ENCODE assay signal across 12 mouse cellular contexts in the genomic region with DNA sequence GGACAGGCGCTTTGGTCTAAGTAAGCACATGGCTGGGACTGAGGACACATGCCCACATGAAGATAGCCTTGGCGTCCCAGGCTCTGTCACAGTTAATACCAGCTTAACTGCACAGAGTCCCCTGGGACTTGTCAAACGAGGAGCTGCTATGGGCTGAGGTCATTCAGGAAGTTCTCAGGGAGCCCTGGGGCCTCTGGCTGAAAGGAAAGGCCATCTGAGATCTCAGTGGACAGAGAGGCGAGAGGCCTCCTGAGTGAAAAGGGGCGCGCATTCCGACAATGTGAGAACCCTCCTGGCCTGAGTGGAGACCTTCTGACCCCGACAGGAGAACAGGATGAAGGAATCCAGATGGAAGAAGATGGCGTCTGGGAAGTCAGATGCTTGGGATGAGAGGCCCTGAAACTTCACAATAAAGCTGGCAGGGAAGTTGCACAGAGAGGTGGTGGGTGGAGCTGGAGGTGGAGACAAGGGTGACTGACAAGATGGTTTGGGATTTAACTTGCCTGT. TPM values are rescaled to one million over a fixed set of nuclear protein-coding genes. Genes with fewer than 3 reads are reported as not detected.
DNase-seq lines count a peak whose midpoint lies in the region; ATAC-seq and TF ChIP-seq lines count a peak whose summit lies in the region.
"Had no signal": no experiment of that assay in that cellular context is flagged by ENCODE, and none has a peak within 500 bp of the region (broad histone marks: within the 10 kb centered on the region; RNA-seq: fewer than 3 reads in every experiment).

No protein-coding gene starts in this region.

- H3K27ac ChIP-seq in hindbrain, embryonic 11.5 days (ENCODE audit: low read depth, low read length) = no peak overlapping the region
- H3K27ac ChIP-seq in hindbrain, embryonic 16.5 days (ENCODE audit: low read depth, low read length) = no peak overlapping the region
- H3K27ac ChIP-seq in limb, embryonic 11.5 days (replicated peaks; ENCODE audit: low read depth, low read length) = peak overlapping the region; percentile 15; the same call in 1 of the 2 replicates
- no peak overlapping the region; the same call in 1 of the 2 replicates for H3K27ac ChIP-seq in intestine, embryonic 16.5 days (ENCODE audit: low read length)
- no peak overlapping the region for H3K27ac ChIP-seq in layer of hippocampus, adult 2 months
- H3K27ac ChIP-seq: intestine, embryonic 15.5 days; left cerebral cortex, adult 2 months had no signal

- H3K9me3 ChIP-seq in hindbrain, embryonic 11.5 days (ENCODE audit: control insufficient read depth, low read length) = no peaks in the 10 kb centered on the region
- H3K9me3 ChIP-seq in hindbrain, embryonic 16.5 days (ENCODE audit: control insufficient read depth, low read length) = no peaks in the 10 kb centered on the region
- no peaks in the 10 kb centered on the region for H3K9me3 ChIP-seq in limb, embryonic 11.5 days (ENCODE audit: control insufficient read depth, low read length)
- H3K9me3 ChIP-seq in intestine, embryonic 16.5 days (ENCODE audit: control insufficient read depth, low read length) = no peaks in the 10 kb centered on the region
- H3K9me3 ChIP-seq: intestine, embryonic 15.5 days had no signal

- H3K36me3 ChIP-seq in hindbrain, embryonic 11.5 days (ENCODE audit: control insufficient read depth, insufficient read depth, low read length) = no peaks in the 10 kb centered on the region
- H3K36me3 ChIP-seq in hindbrain, embryonic 16.5 days (ENCODE audit: control insufficient read depth, insufficient read depth, low read length) = no peaks in the 10 kb centered on the region
- H3K36me3 ChIP-seq in limb, embryonic 11.5 days (ENCODE audit: control insufficient read depth, insufficient read depth, low read length) = no peaks in the 10 kb centered on the region
- no peaks in the 10 kb centered on the region for H3K36me3 ChIP-seq in intestine, embryonic 16.5 days (ENCODE audit: control insufficient read depth, insufficient read depth, low read length)
- H3K36me3 ChIP-seq: intestine, embryonic 15.5 days had no signal

- H3K9ac ChIP-seq in hindbrain, embryonic 11.5 days (ENCODE audit: low read depth, low read length) = no peak overlapping the region
- no peak overlapping the region for H3K9ac ChIP-seq in hindbrain, embryonic 16.5 days (ENCODE audit: low read depth, low read length)
- H3K9ac ChIP-seq in limb, embryonic 11.5 days (ENCODE audit: low read length) = no peak overlapping the region
- no peak overlapping the region for H3K9ac ChIP-seq in intestine, embryonic 16.5 days (ENCODE audit: low read depth, low read length)
- H3K9ac ChIP-seq: intestine, embryonic 15.5 days had no signal

- no peak for TF ChIP-seq CTCF in layer of hippocampus, adult 2 months (conservative IDR thresholded peaks at IDR 0.05)

- peak; percentile 23 for DNase-seq in hindbrain, embryonic 11.5 days (ENCODE audit: low spot score)
- peak; percentile 55 for DNase-seq in 3T3-L1 (ENCODE audit: low read depth, low spot score)
- DNase-seq in embryo, embryonic 9.5 days (ENCODE audit: extremely low spot score) = peak; percentile 73
- peak; percentile 36 for DNase-seq in limb, embryonic 11.5 days (ENCODE audit: low spot score)
- no peak for DNase-seq in left cerebral cortex, adult 9 months (ENCODE audit: low spot score in 2 of 2)
- DNase-seq in layer of hippocampus, adult 2 months (ENCODE audit: low spot score in 2 of 2) = no peak
- DNase-seq: cerebellum, postnatal 14 days; lung, postnatal 10 days had no signal

- WGBS in hindbrain, embryonic 11.5 days = 42% methylated on average over 9 of the region's 9 CpGs
- 58% methylated on average over 9 of the region's 9 CpGs for WGBS in hindbrain, embryonic 16.5 days
- WGBS in limb, embryonic 11.5 days = 28% methylated on average over 9 of the region's 9 CpGs
- 49% methylated on average over 9 of the region's 9 CpGs for WGBS in intestine, embryonic 16.5 days

- ATAC-seq in hindbrain, embryonic 11.5 days (ENCODE audit: low FRiP score) = no peak
- no peak for ATAC-seq in hindbrain, embryonic 16.5 days
- no peak for ATAC-seq in limb, embryonic 11.5 days (ENCODE audit: insufficient number of reproducible peaks, low FRiP score, low TSS enrichment, low read depth)
- ATAC-seq in intestine, embryonic 16.5 days = no peak
- ATAC-seq: intestine, embryonic 15.5 days had no signal

- H3K4me2 ChIP-seq in hindbrain, embryonic 11.5 days (replicated peaks; ENCODE audit: low read depth, low read length) = no peak overlapping the region
- H3K4me2 ChIP-seq in hindbrain, embryonic 16.5 days (ENCODE audit: low read length) = no peak overlapping the region
- no peak overlapping the region for H3K4me2 ChIP-seq in limb, embryonic 11.5 days (ENCODE audit: low read depth, severe bottlenecking)
- H3K4me2 ChIP-seq in intestine, embryonic 16.5 days (ENCODE audit: low read depth, low read length) = no peak overlapping the region
- H3K4me2 ChIP-seq: intestine, embryonic 15.5 days had no signal

- H3K4me3 ChIP-seq in hindbrain, embryonic 11.5 days (ENCODE audit: low read depth, low read length) = no peak overlapping the region
- H3K4me3 ChIP-seq in hindbrain, embryonic 16.5 days (ENCODE audit: low read length) = no peak overlapping the region
- H3K4me3 ChIP-seq in limb, embryonic 11.5 days (ENCODE audit: low read depth, low read length) = no peak overlapping the region
- H3K4me3 ChIP-seq in intestine, embryonic 16.5 days (ENCODE audit: low read length) = no peak overlapping the region
- no peak overlapping the region for H3K4me3 ChIP-seq in layer of hippocampus, adult 2 months
- H3K4me3 ChIP-seq: intestine, embryonic 15.5 days; left cerebral cortex, adult 2 months had no signal

- no peaks in the 10 kb centered on the region for H3K4me1 ChIP-seq in hindbrain, embryonic 11.5 days (replicated peaks; ENCODE audit: control insufficient read depth, insufficient read depth, low read length)
- H3K4me1 ChIP-seq in hindbrain, embryonic 16.5 days (ENCODE audit: control insufficient read depth, insufficient read depth, low read depth, low read length) = no peaks in the 10 kb centered on the region
- H3K4me1 ChIP-seq in limb, embryonic 11.5 days (ENCODE audit: control insufficient read depth, insufficient read depth, low read length) = peaks cover 4% of the 10 kb centered on the region
- H3K4me1 ChIP-seq in intestine, embryonic 16.5 days (ENCODE audit: control insufficient read depth, insufficient read depth, low read length) = peaks cover 4% of the 10 kb centered on the region; the same call in 1 of the 2 replicates
- H3K4me1 ChIP-seq: intestine, embryonic 15.5 days had no signal

- H3K27me3 ChIP-seq in hindbrain, embryonic 11.5 days (ENCODE audit: control insufficient read depth, insufficient read depth, low read length) = no peaks in the 10 kb centered on the region
- H3K27me3 ChIP-seq in hindbrain, embryonic 16.5 days (replicated peaks; ENCODE audit: control insufficient read depth, insufficient read depth, low read length) = no peaks in the 10 kb centered on the region
- no peaks in the 10 kb centered on the region for H3K27me3 ChIP-seq in limb, embryonic 11.5 days (ENCODE audit: control insufficient read depth, insufficient read depth, low read length)
- no peaks in the 10 kb centered on the region for H3K27me3 ChIP-seq in intestine, embryonic 16.5 days (replicated peaks; ENCODE audit: control insufficient read depth, insufficient read depth, low read length)
- H3K27me3 ChIP-seq: intestine, embryonic 15.5 days had no signal

RNA-seq across cellular contexts. Expression of gene Slc38a4, which starts 22.2 kb away (rescaled TPM):
- polyA plus RNA-seq in hindbrain, embryonic 11.5 days (2014; fragmentation: Nextera tagmentation; extraction: Ambion mirVana) = 36.3 and 39.7 TPM in 2 replicates
- 2.8 and 5.3 TPM in 2 replicates for polyA plus RNA-seq in hindbrain, embryonic 16.5 days (2015; fragmentation: Nextera tagmentation; extraction: Ambion mirVana)
- 73.8 and 75.6 TPM in 2 replicates for polyA plus RNA-seq in limb, embryonic 11.5 days (2014; fragmentation: Nextera tagmentation; extraction: Ambion mirVana)
- 31.9 and 32.8 TPM in 2 replicates for polyA plus RNA-seq in intestine, embryonic 16.5 days (2015; fragmentation: Nextera tagmentation; extraction: Ambion mirVana)
- 1 to 10 TPM in 1 of 2 experiments, under 1 TPM in 1; 0.82 to 1.2 TPM for total RNA-seq in layer of hippocampus, adult 2 months (2021)

Comparison
In these comparisons a context has a peak if more than half of its experiments do, and no peak if none do; other contexts are left out.
1. DNase-seq: peak in hindbrain, embryonic 11.5 days (single experiment), 3T3-L1 (single experiment), embryo, embryonic 9.5 days (single experiment) and limb, embryonic 11.5 days (single experiment); none in left cerebral cortex, adult 9 months (0 of 2) and layer of hippocampus, adult 2 months (0 of 2).